Mouse (Mus musculus): ENCODE data around the gene Gfpt1.
A peak's percentile ranks its signal among the peaks of the same experiment; 100 is the strongest.
"Not testable (repeated sequence)": the region's sequence is repeated elsewhere in the genome, so short reads cannot be mapped to it uniquely, and the experiment has no call there.

The Gfpt1 gene

DNA sequence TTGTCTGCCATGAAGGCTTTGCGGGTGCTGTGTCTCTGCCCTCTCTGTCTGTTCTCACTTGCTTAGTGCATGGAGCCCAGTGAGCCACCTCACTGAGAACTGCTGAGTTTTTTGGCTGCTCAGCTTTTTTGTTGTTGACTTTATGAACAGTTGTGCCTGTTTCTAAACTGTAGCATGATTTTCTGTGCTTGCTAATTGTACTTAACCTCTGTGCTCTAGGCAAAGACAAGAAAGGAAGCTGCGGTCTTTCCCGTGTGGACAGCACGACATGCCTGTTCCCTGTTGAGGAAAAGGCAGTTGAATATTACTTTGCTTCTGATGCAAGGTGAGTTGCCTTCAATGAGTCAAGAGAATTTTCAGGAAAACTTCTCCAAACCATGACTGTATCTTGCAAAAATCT, 20.9 kb downstream of the Gfpt1 start:
- no peak for DNase-seq (ENCODE audit: low read depth, low spot score)
- Histone ChIP-seq H3K36me3 (ENCODE audit: control insufficient read depth, insufficient read depth, low read length, poor library complexity, severe bottlenecking) (peaks cover 13% of the 10 kb centered on the region; the same call in 1 of the 2 replicates), H3K27me3 (ENCODE audit: control insufficient read depth, insufficient read depth, low read length, poor library complexity, severe bottlenecking) (no peaks in the 10 kb centered on the region)

DNA sequence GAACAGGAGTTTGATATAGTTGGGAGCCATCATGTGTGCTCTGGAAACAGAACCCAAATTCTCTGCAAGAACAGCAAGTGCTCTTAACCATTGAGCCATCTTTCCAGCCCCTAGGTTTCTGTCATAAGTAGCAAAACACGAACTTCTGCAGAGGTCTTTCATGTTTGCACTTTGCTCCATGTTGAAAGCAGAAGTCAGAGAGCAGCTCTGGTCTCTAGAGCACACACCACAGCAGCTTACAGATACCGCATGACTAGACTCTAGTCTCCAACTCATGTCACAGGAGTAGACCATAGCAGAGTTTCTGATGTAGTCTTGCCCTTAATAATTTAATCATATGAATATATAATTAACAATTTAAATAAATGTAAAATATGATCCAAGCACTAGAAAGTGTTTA, 25.6 kb downstream of the Gfpt1 start:
- Histone ChIP-seq H3K27me3 (ENCODE audit: control insufficient read depth, insufficient read depth, low read length, poor library complexity, severe bottlenecking) (no peaks in the 10 kb centered on the region), H3K36me3 (ENCODE audit: control insufficient read depth, insufficient read depth, low read length, poor library complexity, severe bottlenecking) (peaks cover 15% of the 10 kb centered on the region)
- peak; percentile 15 for DNase-seq (ENCODE audit: low read depth, low spot score)

- Histone ChIP-seq H3K36me3 (ENCODE audit: control insufficient read depth, insufficient read depth, low read length, poor library complexity, severe bottlenecking) (peaks cover 15% of the 10 kb centered on the region), H3K27me3 (ENCODE audit: control insufficient read depth, insufficient read depth, low read length, poor library complexity, severe bottlenecking) (no peaks in the 10 kb centered on the region)
- no peak for DNase-seq (ENCODE audit: low read depth, low spot score)
Observed at GRCm38 (mm10) chr6:87069195-87069900, 26.7 kb downstream of the Gfpt1 start.

- DNase-seq (ENCODE audit: low read depth, low spot score): no peak
- Histone ChIP-seq H3K36me3 (ENCODE audit: control insufficient read depth, insufficient read depth, low read length, poor library complexity, severe bottlenecking) (peaks cover 10% of the 10 kb centered on the region), H3K27me3 (ENCODE audit: control insufficient read depth, insufficient read depth, low read length, poor library complexity, severe bottlenecking) (no peaks in the 10 kb centered on the region)
Observed at GRCm38 (mm10) chr6:87070641-87071040, 28.0 kb downstream of the Gfpt1 start.

DNA sequence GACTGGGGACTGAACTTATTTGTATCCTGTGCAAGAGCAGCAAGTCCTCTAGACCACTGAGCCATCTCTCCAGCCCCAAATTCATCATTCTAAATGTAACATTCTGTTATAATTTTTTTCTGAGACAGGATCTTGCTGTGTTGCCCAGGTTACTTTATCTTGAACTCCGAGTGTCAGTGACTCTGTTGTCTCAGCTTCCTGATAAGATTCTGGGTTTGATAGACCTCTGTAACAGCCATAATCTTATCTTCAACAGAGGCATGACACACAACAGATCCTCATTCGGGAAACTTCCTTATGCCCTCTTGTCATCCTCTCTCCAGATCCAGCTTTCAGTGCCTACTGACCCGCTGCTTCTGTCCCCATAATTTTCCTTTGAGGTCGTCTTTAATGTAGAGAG, 30.1 kb downstream of the Gfpt1 start:
- Histone ChIP-seq H3K36me3 (ENCODE audit: control insufficient read depth, insufficient read depth, low read length, poor library complexity, severe bottlenecking) (peaks cover 2% of the 10 kb centered on the region), H3K27me3 (ENCODE audit: control insufficient read depth, insufficient read depth, low read length, poor library complexity, severe bottlenecking) (no peaks in the 10 kb centered on the region)
- DNase-seq (ENCODE audit: low read depth, low spot score): no peak

GRCm38 (mm10) chr6:87075092-87075685, 32.5 kb downstream of the Gfpt1 start:
- peak; percentile 63 for DNase-seq (ENCODE audit: low read depth, low spot score)

DNA sequence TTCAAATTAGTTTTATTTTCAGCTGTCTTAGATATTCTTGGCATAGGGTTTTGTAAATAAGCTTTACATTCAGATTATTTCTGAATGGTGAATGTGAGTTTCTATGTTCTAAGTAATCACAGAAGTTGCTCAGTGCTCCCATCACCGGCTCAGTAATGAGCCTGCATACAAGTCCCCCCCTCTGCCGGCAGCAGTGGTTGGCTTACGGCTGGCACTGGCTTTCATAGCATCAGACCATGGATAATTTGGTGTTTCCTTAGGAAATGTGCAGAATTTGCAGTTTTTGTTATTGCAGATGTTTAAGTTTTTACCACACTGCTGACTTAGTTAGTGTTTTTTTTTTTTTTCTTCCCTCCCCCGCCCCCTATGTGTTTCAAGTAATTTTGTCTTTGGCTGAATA, 36.8 kb downstream of the Gfpt1 start:
- Histone ChIP-seq H3K27me3 (ENCODE audit: control insufficient read depth, insufficient read depth, low read length, poor library complexity, severe bottlenecking) (no peaks in the 10 kb centered on the region), H3K36me3 (ENCODE audit: control insufficient read depth, insufficient read depth, low read length, poor library complexity, severe bottlenecking) (no peaks in the 10 kb centered on the region; the same call in 1 of the 2 replicates)
- no peak for DNase-seq (ENCODE audit: low read depth, low spot score)

More at GRCm38 (mm10) chr6:87075092-87075685, 32.5 kb downstream of the Gfpt1 start:
- H3K27me3 ChIP-seq (ENCODE audit: control insufficient read depth, insufficient read depth, low read length, poor library complexity, severe bottlenecking): no peaks in the 10 kb centered on the region
- peaks cover 2% of the 10 kb centered on the region for H3K36me3 ChIP-seq (ENCODE audit: control insufficient read depth, insufficient read depth, low read length, poor library complexity, severe bottlenecking)

DNA sequence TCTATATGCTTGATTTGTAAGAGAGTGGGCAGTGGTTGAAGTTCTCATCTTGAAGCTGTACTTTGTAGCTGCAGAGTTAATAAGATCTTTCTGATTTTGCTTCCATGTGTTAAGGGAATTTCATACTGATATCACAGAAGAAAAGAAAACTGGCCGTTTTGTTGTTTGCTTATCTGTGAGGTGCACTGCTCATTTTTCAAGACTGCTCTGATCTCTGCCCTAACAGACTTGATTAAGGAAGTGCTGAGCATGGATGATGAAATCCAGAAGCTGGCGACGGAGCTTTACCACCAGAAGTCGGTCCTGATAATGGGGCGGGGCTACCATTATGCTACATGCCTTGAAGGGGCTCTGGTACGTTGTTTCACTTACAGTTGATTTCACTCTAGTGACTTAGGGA, 42.4 kb downstream of the Gfpt1 start:
- Histone ChIP-seq H3K27me3 (ENCODE audit: control insufficient read depth, insufficient read depth, low read length, poor library complexity, severe bottlenecking) (no peaks in the 10 kb centered on the region), H3K36me3 (ENCODE audit: control insufficient read depth, insufficient read depth, low read length, poor library complexity, severe bottlenecking) (peaks cover 7% of the 10 kb centered on the region)
- DNase-seq (ENCODE audit: low read depth, low spot score): no peak

DNA sequence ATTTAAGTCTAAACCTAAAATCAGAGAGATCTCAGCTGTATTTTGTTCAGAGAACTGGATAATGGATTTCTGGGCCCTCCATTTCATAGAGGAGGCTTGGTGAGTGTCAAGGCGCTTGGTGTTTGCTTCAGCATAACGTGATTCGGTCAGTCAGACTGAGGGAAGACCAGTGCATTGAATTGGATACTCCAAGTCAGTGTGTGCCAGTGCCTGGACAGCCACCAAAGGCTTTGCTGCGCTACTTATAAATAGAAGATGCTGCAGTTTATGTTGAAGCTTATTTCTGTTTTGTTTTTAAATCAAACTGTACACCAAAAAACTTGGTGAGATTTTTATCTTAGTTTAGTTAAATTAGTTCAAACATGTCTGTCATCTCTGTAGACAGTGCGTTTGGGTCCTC, 45.7 kb downstream of the Gfpt1 start:
- Histone ChIP-seq H3K27me3 (ENCODE audit: control insufficient read depth, insufficient read depth, low read length, poor library complexity, severe bottlenecking) (no peaks in the 10 kb centered on the region), H3K36me3 (ENCODE audit: control insufficient read depth, insufficient read depth, low read length, poor library complexity, severe bottlenecking) (peaks cover 7% of the 10 kb centered on the region)
- DNase-seq (ENCODE audit: low read depth, low spot score): no peak

- Histone ChIP-seq H3K36me3 (ENCODE audit: control insufficient read depth, insufficient read depth, low read length, poor library complexity, severe bottlenecking) (peaks cover 5% of the 10 kb centered on the region), H3K27me3 (ENCODE audit: control insufficient read depth, insufficient read depth, low read length, poor library complexity, severe bottlenecking) (no peaks in the 10 kb centered on the region)
- DNase-seq (ENCODE audit: low read depth, low spot score): no peak
Observed at GRCm38 (mm10) chr6:87090877-87091276, 48.2 kb downstream of the Gfpt1 start.

GRCm38 (mm10) chr6:87092476-87092875, 49.8 kb downstream of the Gfpt1 start:
- H3K27me3 ChIP-seq (ENCODE audit: control insufficient read depth, insufficient read depth, low read length, poor library complexity, severe bottlenecking): no peaks in the 10 kb centered on the region
- no peak for DNase-seq (ENCODE audit: low read depth, low spot score)
- H3K36me3 ChIP-seq (ENCODE audit: control insufficient read depth, insufficient read depth, low read length, poor library complexity, severe bottlenecking): peaks cover 2% of the 10 kb centered on the region

DNA sequence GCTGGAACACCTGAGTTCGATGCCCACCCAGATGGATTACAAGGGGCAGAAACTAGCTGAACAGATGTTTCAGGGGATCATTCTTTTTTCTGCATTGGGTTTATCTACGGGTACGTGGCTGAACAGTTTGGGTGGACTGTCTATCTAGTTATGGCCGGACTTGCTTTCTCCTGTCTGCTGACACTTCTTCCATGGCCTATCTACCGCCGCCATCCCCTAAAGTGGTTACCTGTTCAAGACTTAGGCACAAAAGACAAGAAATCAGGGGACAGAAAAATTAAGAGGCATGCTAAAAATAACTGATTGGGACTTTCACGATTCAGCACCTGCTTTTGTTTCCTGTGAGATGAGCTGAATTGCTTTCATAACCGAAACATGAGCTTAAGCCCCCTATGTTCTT, 51.0 kb downstream of the Gfpt1 start:
- not testable (repeated sequence) for H3K27me3 ChIP-seq (ENCODE audit: control insufficient read depth, insufficient read depth, low read length, poor library complexity, severe bottlenecking); DNase-seq (ENCODE audit: low read depth, low spot score); H3K36me3 ChIP-seq (ENCODE audit: control insufficient read depth, insufficient read depth, low read length, poor library complexity, severe bottlenecking)

- Histone ChIP-seq H3K27me3 (ENCODE audit: control insufficient read depth, insufficient read depth, low read length, poor library complexity, severe bottlenecking) (no peaks in the 10 kb centered on the region), H3K36me3 (ENCODE audit: control insufficient read depth, insufficient read depth, low read length, poor library complexity, severe bottlenecking) (no peaks in the 10 kb centered on the region)
- no peak for DNase-seq (ENCODE audit: low read depth, low spot score)
Observed at GRCm38 (mm10) chr6:87099261-87099660, 56.6 kb downstream of the Gfpt1 start.

- no peaks in the 10 kb centered on the region for H3K27me3 ChIP-seq (ENCODE audit: control insufficient read depth, insufficient read depth, low read length, poor library complexity, severe bottlenecking)
- no peak for DNase-seq (ENCODE audit: low read depth, low spot score)
- no peaks in the 10 kb centered on the region for H3K36me3 ChIP-seq (ENCODE audit: control insufficient read depth, insufficient read depth, low read length, poor library complexity, severe bottlenecking)
Observed at GRCm38 (mm10) chr6:87099671-87100296, 57.1 kb downstream of the Gfpt1 start.

GRCm38 (mm10) chr6:87100297-87101020, 57.8 kb downstream of the Gfpt1 start:
- Histone ChIP-seq H3K27me3 (ENCODE audit: control insufficient read depth, insufficient read depth, low read length, poor library complexity, severe bottlenecking) (no peaks in the 10 kb centered on the region), H3K36me3 (ENCODE audit: control insufficient read depth, insufficient read depth, low read length, poor library complexity, severe bottlenecking) (no peaks in the 10 kb centered on the region)
- no peak for DNase-seq (ENCODE audit: low read depth, low spot score)
